Mouse (Mus musculus): ENCODE data around the gene Olfr490. TPM values are rescaled to one million over a fixed set of nuclear protein-coding genes. Genes with fewer than 3 reads are reported as not detected.

The Olfr490 gene
- total RNA-seq (2021) = not detected
- long read RNA-seq, experiment 1 = 0 reads
- long read RNA-seq, experiment 2 = 0 reads

GRCm38 (mm10) chr7:108288834-108289233, at the start of gene Olfr490:
Gene Olfr490, minus strand, starts transcription at chr7:108288934.
- DNase-seq = no peak

DNA sequence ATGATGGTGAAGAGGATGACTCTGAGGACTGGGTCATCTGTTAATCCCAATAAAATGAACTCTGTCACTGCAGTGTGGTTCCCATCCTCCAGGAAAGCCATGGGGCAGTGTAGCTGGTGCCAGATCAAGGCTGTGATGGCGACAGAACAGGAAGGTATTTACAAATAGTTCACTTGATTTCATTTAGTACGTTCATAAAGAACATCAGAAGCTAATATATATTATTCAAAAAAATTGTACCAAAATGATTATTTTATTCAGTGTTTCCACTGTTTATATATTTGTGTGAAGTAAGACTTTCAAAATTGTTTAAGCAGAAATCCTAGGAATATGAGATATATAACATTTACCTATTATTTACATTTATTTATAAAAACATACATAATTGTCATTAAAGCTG, 34.8 kb upstream of the Olfr490 start, which contains the start of gene Olfr492:
TSS of gene Olfr492 (minus strand) at position 101 of the 400 bp plus-strand sequence.
- no peak for DNase-seq

DNA sequence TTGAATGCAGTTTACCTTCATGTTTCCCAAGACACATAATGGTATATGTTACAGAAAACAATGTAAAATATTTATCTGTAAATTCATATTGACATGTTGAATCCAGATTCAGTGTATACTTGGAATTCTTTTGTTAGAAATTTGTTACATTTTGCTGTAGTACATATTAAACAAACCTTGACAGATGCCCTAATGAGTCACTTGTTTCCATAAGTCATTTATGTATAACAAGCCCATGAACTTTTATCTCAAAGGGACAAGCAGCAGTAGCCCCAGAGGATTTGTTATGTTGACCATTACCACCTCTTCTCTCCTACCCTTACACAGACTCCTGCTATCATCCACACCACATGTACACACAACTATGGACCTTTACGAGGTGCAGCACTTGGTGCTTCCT, 24.4 kb upstream of the Olfr490 start, which contains the start of gene Olfr491:
TSS of gene Olfr491 (plus strand) at position 301 of the 400 bp plus-strand sequence.
- DNase-seq = no peak

DNA sequence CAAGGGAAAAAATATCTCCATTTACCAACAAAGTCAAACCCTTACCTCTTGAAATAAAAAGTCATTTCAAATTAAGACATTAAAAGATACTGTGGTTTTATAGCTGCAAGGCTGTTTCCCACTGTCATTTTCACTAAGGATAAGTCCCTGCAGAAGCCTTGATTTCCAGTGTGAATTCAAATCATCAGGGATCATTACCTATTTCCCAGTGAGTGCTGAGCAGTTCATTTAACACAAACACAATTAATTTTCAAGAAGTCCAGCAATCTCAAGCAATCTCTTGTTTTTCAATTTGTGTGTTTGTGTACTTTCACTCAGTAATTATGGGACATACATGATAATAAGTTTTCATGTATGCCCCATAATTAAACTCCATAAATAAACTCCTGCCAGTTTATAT, 30.5 kb downstream of the Olfr490 start, which contains the start of gene Olfr488:
TSS of gene Olfr488 (minus strand) at position 101 of the 400 bp plus-strand sequence.
- no peak for DNase-seq

Other genes starting within 250 kb of the Olfr490 start
- not detected for gene Olfr479, start 238.2 kb downstream of the Olfr490 start, total RNA-seq (2021)
- not detected for gene Olfr480, start 221.6 kb downstream of the Olfr490 start, total RNA-seq (2021)
- gene Olfr481, start 209.1 kb downstream of the Olfr490 start, total RNA-seq (2021) = not detected
- gene Olfr482, start 191.3 kb downstream of the Olfr490 start, total RNA-seq (2021) = under 1 TPM; 0.46 to 0.61 TPM
- not detected for gene Olfr483, start 188.1 kb downstream of the Olfr490 start, total RNA-seq (2021)
- gene Olfr484, start 161.5 kb downstream of the Olfr490 start, total RNA-seq (2021) = not detected
- gene Olfr485, start 129.1 kb downstream of the Olfr490 start, total RNA-seq (2021) = not detected
- gene Olfr486, start 116.2 kb downstream of the Olfr490 start, total RNA-seq (2021) = not detected
- not detected for gene Olfr487, start 74.3 kb downstream of the Olfr490 start, total RNA-seq (2021)
- not detected for gene Olfr488, start 30.6 kb downstream of the Olfr490 start, total RNA-seq (2021)
- gene Olfr491, start 24.5 kb upstream of the Olfr490 start, total RNA-seq (2021) = not detected
- not detected for gene Olfr492, start 34.7 kb upstream of the Olfr490 start, total RNA-seq (2021)
- not detected for gene Olfr493, start 58.0 kb upstream of the Olfr490 start, total RNA-seq (2021)
- not detected for gene Olfr494, start 76.4 kb upstream of the Olfr490 start, total RNA-seq (2021)
- gene Olfr495, start 104.2 kb upstream of the Olfr490 start, total RNA-seq (2021) = not detected
- not detected for gene Olfr497, start 131.5 kb upstream of the Olfr490 start, total RNA-seq (2021)
- not detected for gene Olfr498, start 176.4 kb upstream of the Olfr490 start, total RNA-seq (2021)
- not detected for gene Olfr502, start 236.1 kb upstream of the Olfr490 start, total RNA-seq (2021)

Data from gastrocnemius, postnatal 25 days (tissue).